In the genomic region with DNA sequence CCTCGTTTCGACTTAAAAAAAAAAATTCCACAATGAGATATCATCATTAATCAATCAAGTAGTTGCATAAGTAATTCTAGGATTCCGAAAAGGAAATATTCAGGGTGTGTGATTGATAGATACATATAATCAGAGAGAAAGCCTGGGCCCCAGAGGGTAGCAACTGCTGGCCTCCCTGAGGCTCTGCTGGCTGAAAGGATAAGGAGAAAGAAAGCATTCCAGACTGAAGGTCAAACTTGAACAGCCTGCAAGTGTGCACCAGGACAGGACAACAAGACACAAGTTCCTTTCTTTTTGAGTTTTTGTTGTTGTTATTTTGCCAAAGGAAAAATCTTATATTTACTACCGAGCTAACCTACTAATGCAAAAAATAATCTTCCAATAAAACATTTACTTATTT, we compare ENCODE assay signal across 31 mouse cellular contexts. TPM values are rescaled to one million over a fixed set of nuclear protein-coding genes. Genes with fewer than 3 reads are reported as not detected.
DNase-seq lines count a peak whose midpoint lies in the region; ATAC-seq and TF ChIP-seq lines count a peak whose summit lies in the region.
"Had no signal": no experiment of that assay in that cellular context is flagged by ENCODE, and none has a peak within 500 bp of the region (broad histone marks: within the 10 kb centered on the region; RNA-seq: fewer than 3 reads in every experiment).

No protein-coding gene starts in this region.

- H3K27ac ChIP-seq in heart, embryonic 12.5 days (ENCODE audit: poor library complexity, severe bottlenecking) = no peak overlapping the region
- H3K27ac ChIP-seq in intestine, embryonic 15.5 days = no peak overlapping the region
- H3K27ac ChIP-seq in intestine, postnatal 0 days (ENCODE audit: low read depth, low read length) = no peak overlapping the region
- peak overlapping the region; percentile 79 for H3K27ac ChIP-seq in ES-Bruce4 (ENCODE audit: insufficient read depth, low read length)
- peak overlapping the region; percentile 52; the same call in 1 of the 2 replicates for H3K27ac ChIP-seq in ES-E14 (ENCODE audit: insufficient read depth, low read depth, low read length, poor library complexity, severe bottlenecking)
- H3K27ac ChIP-seq in hindbrain, embryonic 11.5 days (ENCODE audit: low read depth, low read length) = no peak overlapping the region
- H3K27ac ChIP-seq: embryonic facial prominence, embryonic 13.5 days; embryonic facial prominence, embryonic 15.5 days; forebrain, embryonic 10.5 days; forebrain, embryonic 12.5 days had no signal

- peak; percentile 82; the same call in 1 of the 2 replicates for TF ChIP-seq EP300 in ES-Bruce4 (IDR thresholded peaks at IDR 0.05; ENCODE audit: insufficient read depth, low read depth, low read length)

- H3K4me1 ChIP-seq in heart, embryonic 12.5 days (replicated peaks) = peaks cover 20% of the 10 kb centered on the region
- peaks cover 7% of the 10 kb centered on the region; the same call in 1 of the 2 replicates for H3K4me1 ChIP-seq in intestine, embryonic 15.5 days (replicated peaks)
- 0 out of 2 replicates have a peak, but pooled peaks cover 3% of the 10 kb centered on the region for H3K4me1 ChIP-seq in intestine, postnatal 0 days (replicated peaks; ENCODE audit: control insufficient read depth, insufficient read depth, low read length)
- peaks cover 15% of the 10 kb centered on the region for H3K4me1 ChIP-seq in ES-Bruce4 (ENCODE audit: control insufficient read depth, insufficient read depth, low read length)
- peaks cover 6 to 10% of the 10 kb centered on the region in 2 experiments; a peak in 3 of 4 replicates for H3K4me1 ChIP-seq in ES-E14 (ENCODE audit: control insufficient read depth in 2 of 2, insufficient read depth in 2 of 2, low read length in 2 of 2, poor library complexity in 1 of 2)
- H3K4me1 ChIP-seq in hindbrain, embryonic 11.5 days (replicated peaks; ENCODE audit: control insufficient read depth, insufficient read depth, low read length) = no peaks in the 10 kb centered on the region

- H3K27me3 ChIP-seq in heart, embryonic 12.5 days (replicated peaks) = peaks cover 37% of the 10 kb centered on the region
- H3K27me3 ChIP-seq in intestine, embryonic 15.5 days (replicated peaks) = 0 out of 2 replicates have a peak, but pooled peaks cover 8% of the 10 kb centered on the region
- H3K27me3 ChIP-seq in intestine, postnatal 0 days (replicated peaks; ENCODE audit: control insufficient read depth, insufficient read depth, low read length) = no peaks in the 10 kb centered on the region
- no peaks in the 10 kb centered on the region for H3K27me3 ChIP-seq in ES-Bruce4 (ENCODE audit: control insufficient read depth, insufficient read depth, low read length, poor library complexity, severe bottlenecking)
- peaks cover 2% of the 10 kb centered on the region for H3K27me3 ChIP-seq in hindbrain, embryonic 11.5 days (ENCODE audit: control insufficient read depth, insufficient read depth, low read length)

- H3K9ac ChIP-seq in heart, embryonic 12.5 days = no peak overlapping the region
- no peak overlapping the region for H3K9ac ChIP-seq in intestine, embryonic 15.5 days
- no peak overlapping the region for H3K9ac ChIP-seq in intestine, postnatal 0 days (ENCODE audit: low read depth, low read length)
- H3K9ac ChIP-seq in ES-Bruce4 (ENCODE audit: low read depth, poor library complexity, severe bottlenecking) (0 out of 2 replicates have a peak overlapping the region, but pooled peaks have one; percentile 18), ES-E14 (ENCODE audit: insufficient read depth, low read depth, low read length, poor library complexity, severe bottlenecking) (no peak overlapping the region)
- no peak overlapping the region for H3K9ac ChIP-seq in hindbrain, embryonic 11.5 days (ENCODE audit: low read depth, low read length)
- H3K9ac ChIP-seq: embryonic facial prominence, embryonic 13.5 days; embryonic facial prominence, embryonic 15.5 days; forebrain, embryonic 12.5 days had no signal

- no peak for DNase-seq in heart, adult 8-10 months (ENCODE audit: low spot score)
- DNase-seq in ES-E14 (ENCODE audit: low read depth, low spot score) = no peak
- DNase-seq in hindbrain, embryonic 11.5 days (ENCODE audit: low spot score) = no peak
- DNase-seq: adrenal gland, adult 2 months; adrenal gland, postnatal 10 days; adrenal gland, postnatal 25 days; cerebellum, adult 11 months; cerebellum, adult 18-20 months; cerebellum, adult 8-10 months; cerebellum, adult 9-11 months; cerebellum, postnatal 14 days; cerebellum, postnatal 36 days; embryo, embryonic 11 days had no signal

- no peak for TF ChIP-seq POLR2A in ES-Bruce4 (IDR thresholded peaks at IDR 0.05; ENCODE audit: insufficient read depth, low read length)

- 60% methylated on average over 4 of the region's 4 CpGs for WGBS in heart, embryonic 12.5 days
- 51% methylated on average over 4 of the region's 4 CpGs for WGBS in intestine, embryonic 15.5 days
- whole genome bisulfite sequencing in intestine, postnatal 0 days = 54% methylated on average over 4 of the region's 4 CpGs
- WGBS in hindbrain, embryonic 11.5 days = 69% methylated on average over 4 of the region's 4 CpGs

- H3K4me2 ChIP-seq in heart, embryonic 12.5 days = peak overlapping the region; percentile 66; the same call in 1 of the 2 replicates
- H3K4me2 ChIP-seq in intestine, embryonic 15.5 days (replicated peaks) = no peak overlapping the region
- H3K4me2 ChIP-seq in intestine, postnatal 0 days (replicated peaks; ENCODE audit: low read depth) = no peak overlapping the region
- H3K4me2 ChIP-seq in hindbrain, embryonic 11.5 days (replicated peaks; ENCODE audit: low read depth, low read length) = no peak overlapping the region

- ATAC-seq in heart, embryonic 12.5 days (ENCODE audit: insufficient number of reproducible peaks, low FRiP score) = no peak
- peak; percentile 75; the same call in 1 of the 2 replicates for ATAC-seq in intestine, embryonic 15.5 days
- ATAC-seq in intestine, postnatal 0 days = no peak
- ATAC-seq in hindbrain, embryonic 11.5 days (ENCODE audit: low FRiP score) = no peak
- no peak for ATAC-seq in granulocyte monocyte progenitor cell, adult 5-6 weeks (replicated peaks; ENCODE audit: poor library complexity, severe bottlenecking)
- ATAC-seq: forebrain, embryonic 16.5 days had no signal

- in situ Hi-C loops in ES-E14 (cut with MboI; ENCODE audit: low sequenced_read_pairs in 2 of 2, unreplicated experiment in 2 of 2) = no loop called here

- H3K9me3 ChIP-seq in heart, embryonic 12.5 days (replicated peaks) = no peaks in the 10 kb centered on the region
- H3K9me3 ChIP-seq in intestine, embryonic 15.5 days = no peaks in the 10 kb centered on the region
- H3K9me3 ChIP-seq in intestine, postnatal 0 days (ENCODE audit: control insufficient read depth) = no peaks in the 10 kb centered on the region
- H3K9me3 ChIP-seq in ES-Bruce4 (replicated peaks; ENCODE audit: control insufficient read depth, insufficient read depth, low read length, poor library complexity, severe bottlenecking) (no peaks in the 10 kb centered on the region), ES-E14 (ENCODE audit: control insufficient read depth, insufficient read depth, low read depth, low read length) (no peaks in the 10 kb centered on the region)
- H3K9me3 ChIP-seq in hindbrain, embryonic 11.5 days (ENCODE audit: control insufficient read depth, low read length) = no peaks in the 10 kb centered on the region
- H3K9me3 ChIP-seq: embryonic facial prominence, embryonic 13.5 days; embryonic facial prominence, embryonic 15.5 days; forebrain, embryonic 10.5 days; forebrain, embryonic 12.5 days had no signal

- H3K4me3 ChIP-seq in heart, embryonic 12.5 days = no peak overlapping the region
- no peak overlapping the region for H3K4me3 ChIP-seq in intestine, embryonic 15.5 days (replicated peaks)
- H3K4me3 ChIP-seq in intestine, postnatal 0 days (ENCODE audit: low read depth, low read length) = no peak overlapping the region
- no peak overlapping the region for H3K4me3 ChIP-seq in ES-Bruce4 (ENCODE audit: low read depth, low read length)
- H3K4me3 ChIP-seq in ES-E14 (ENCODE audit: insufficient read depth in 1 of 2, low read depth in 1 of 2, low read length in 2 of 2, poor library complexity in 1 of 2, severe bottlenecking in 1 of 2) = no peak overlapping the region
- no peak overlapping the region for H3K4me3 ChIP-seq in hindbrain, embryonic 11.5 days (ENCODE audit: low read depth, low read length)
- H3K4me3 ChIP-seq: embryonic facial prominence, embryonic 15.5 days; erythroblast, embryonic 14.5 days; forebrain, embryonic 12.5 days had no signal

- no peaks in the 10 kb centered on the region for H3K36me3 ChIP-seq in heart, embryonic 12.5 days
- H3K36me3 ChIP-seq in intestine, embryonic 15.5 days = no peaks in the 10 kb centered on the region
- H3K36me3 ChIP-seq in intestine, postnatal 0 days (ENCODE audit: control insufficient read depth, insufficient read depth) = no peaks in the 10 kb centered on the region
- no peaks in the 10 kb centered on the region for H3K36me3 ChIP-seq in ES-Bruce4 (ENCODE audit: control insufficient read depth, insufficient read depth, low read length, poor library complexity, severe bottlenecking)
- no peaks in the 10 kb centered on the region for H3K36me3 ChIP-seq in ES-E14 (ENCODE audit: control insufficient read depth, insufficient read depth, low read length, poor library complexity, severe bottlenecking)
- no peaks in the 10 kb centered on the region for H3K36me3 ChIP-seq in hindbrain, embryonic 11.5 days (ENCODE audit: control insufficient read depth, insufficient read depth, low read length)
- H3K36me3 ChIP-seq: embryonic facial prominence, embryonic 13.5 days; embryonic facial prominence, embryonic 15.5 days; forebrain, embryonic 10.5 days; forebrain, embryonic 12.5 days had no signal

- TF ChIP-seq CTCF in intestine, postnatal 0 days (IDR thresholded peaks at IDR 0.05; ENCODE audit: low read depth) = no peak
- TF ChIP-seq CTCF in ES-Bruce4 (IDR thresholded peaks at IDR 0.05; ENCODE audit: low read depth, low read length) = no peak

RNA-seq across cellular contexts. Expression of gene Foxi3, which starts 12.0 kb away (rescaled TPM):
- polyA plus RNA-seq in heart, embryonic 12.5 days (2016; fragmentation: Nextera tagmentation; extraction: Ambion mirVana) = not detected in 2 replicates
- not detected for total RNA-seq in heart, adult 8-10 months (2022)
- not detected in 2 replicates for polyA plus RNA-seq in intestine, embryonic 15.5 days (2015; fragmentation: Nextera tagmentation; extraction: Ambion mirVana)
- polyA plus RNA-seq in intestine, postnatal 0 days (2015; fragmentation: Nextera tagmentation; extraction: Ambion mirVana) = not detected in 2 replicates
- polyA plus RNA-seq in ES-Bruce4 (2011; ENCODE audit: insufficient read depth, insufficient read length, low read depth, missing spikeins) = 6.3 and 7.0 TPM in 2 replicates
- 3.5 and 4.2 TPM in 2 replicates for total RNA-seq in ES-E14 (2012; rRNA removed)
- not detected in 2 replicates for polyA plus RNA-seq in hindbrain, embryonic 11.5 days (2014; fragmentation: Nextera tagmentation; extraction: Ambion mirVana)
- not detected in 2 replicates for total RNA-seq in granulocyte monocyte progenitor cell, adult 5-6 weeks (2014; fragmentation: Nextera tagmentation)
- total RNA-seq in granulocyte monocyte progenitor cell, adult 5-6 weeks (2017) = not detected in 2 replicates
- total RNA-seq: adrenal gland, adult 2 months; adrenal gland, postnatal 10 days; adrenal gland, postnatal 25 days; adrenal gland, postnatal 4 days; common myeloid progenitor, adult 5-6 weeks; MEL had no signal
- polyA plus RNA-seq: adrenal gland, adult 2 months; C2C12; erythroblast, embryonic 14.5 days; forebrain, embryonic 14.5 days; forebrain, embryonic 16.5 days had no signal

RNA-seq across cellular contexts. Expression of gene Tex37, which starts 49.6 kb away (rescaled TPM):
- not detected in 2 replicates for polyA plus RNA-seq in heart, embryonic 12.5 days (2016; fragmentation: Nextera tagmentation; extraction: Ambion mirVana)
- total RNA-seq in heart, adult 8-10 months (2022) = not detected
- not detected in 2 replicates for polyA plus RNA-seq in intestine, embryonic 15.5 days (2015; fragmentation: Nextera tagmentation; extraction: Ambion mirVana)
- polyA plus RNA-seq in intestine, postnatal 0 days (2015; fragmentation: Nextera tagmentation; extraction: Ambion mirVana) = not detected in 2 replicates
- polyA plus RNA-seq in ES-Bruce4 (2011; ENCODE audit: insufficient read depth, insufficient read length, low read depth, missing spikeins) = not detected in 2 replicates
- not detected in 2 replicates for total RNA-seq in ES-E14 (2012; rRNA removed)
- not detected in 2 replicates for polyA plus RNA-seq in hindbrain, embryonic 11.5 days (2014; fragmentation: Nextera tagmentation; extraction: Ambion mirVana)
- total RNA-seq in granulocyte monocyte progenitor cell, adult 5-6 weeks (2014; fragmentation: Nextera tagmentation) = not detected in 2 replicates
- not detected in 2 replicates for total RNA-seq in granulocyte monocyte progenitor cell, adult 5-6 weeks (2017)
- total RNA-seq: adrenal gland, adult 2 months; adrenal gland, postnatal 10 days; adrenal gland, postnatal 25 days; adrenal gland, postnatal 4 days; common myeloid progenitor, adult 5-6 weeks; MEL had no signal
- polyA plus RNA-seq: adrenal gland, adult 2 months; brain, embryonic 14.5 days; C2C12; embryonic facial prominence, embryonic 11.5 days; embryonic facial prominence, embryonic 13.5 days; embryonic facial prominence, embryonic 15.5 days; erythroblast, embryonic 14.5 days; forebrain, embryonic 10.5 days; forebrain, embryonic 12.5 days; forebrain, embryonic 14.5 days; forebrain, embryonic 16.5 days had no signal

Comparison
In these comparisons a context has a peak if more than half of its experiments do, and no peak if none do; other contexts are left out.
1. H3K27ac ChIP-seq: peak in ES-Bruce4 (single experiment) and ES-E14 (single experiment); none in heart, embryonic 12.5 days (single experiment), intestine, embryonic 15.5 days (single experiment), intestine, postnatal 0 days (single experiment) and hindbrain, embryonic 11.5 days (single experiment).